Mouse (Mus musculus): ENCODE results near the gene Aym1. TPM values are rescaled to one million over a fixed set of nuclear protein-coding genes. Genes with fewer than 3 reads are reported as not detected.
A peak's percentile ranks its signal among the peaks of the same experiment; 100 is the strongest.

Gene Aym1
- total RNA-seq, 2 experiments from 2014 or later: not detected

- intact Hi-C loops (cut with DNase I): no loop called here
- no peak for DNase-seq
These were observed 40.6 kb downstream of the Aym1 start for GRCm38 (mm10) chr5:113397443-113398317.

DNA sequence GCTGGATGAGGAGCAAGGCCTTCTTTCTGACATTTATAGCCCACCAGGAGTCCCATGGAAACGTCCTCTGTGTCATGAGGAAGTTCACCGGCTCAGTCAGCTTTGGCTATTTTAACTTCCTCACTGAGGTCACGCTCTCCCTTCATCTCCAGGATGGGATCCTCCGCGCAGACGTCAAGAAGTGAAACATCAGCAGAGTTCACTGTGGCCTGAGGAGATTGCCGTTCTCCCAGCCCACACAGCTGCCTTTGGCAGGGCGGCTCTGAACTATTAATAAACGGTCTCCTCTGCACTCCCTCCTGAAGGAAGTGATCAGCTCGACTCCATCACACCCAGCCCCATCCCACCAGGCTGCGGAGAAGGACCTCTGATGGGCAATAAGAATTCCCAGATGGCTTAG, 45.6 kb downstream of the Aym1 start:
- intact Hi-C loops (cut with DNase I): no loop called here
- DNase-seq: peak; percentile 4 to 7

GRCm38 (mm10) chr5:113407346-113407745, 50.3 kb downstream of the Aym1 start:
- intact Hi-C loops (cut with DNase I): no loop called here
- DNase-seq: peak; percentile 18 to 27

Small RNA genes lying within 50 kb of the gene (microRNA-seq; reads per million reads assigned to microRNA genes)
- gene Mir7229 (ENCODE audit: borderline number of aligned reads in 2 of 2) (0 reads per million in 2 experiments), gene Mir7230 (ENCODE audit: borderline number of aligned reads in 2 of 2) (0 reads per million in 2 experiments)

Other genes starting within 250 kb of the Aym1 start
- gene 2900026A02Rik, start 136.1 kb upstream of the Aym1 start, total RNA-seq (2021): 10 to 100 TPM; 21.0 to 23.6 TPM
- not detected for gene Tmem211, start 130.4 kb upstream of the Aym1 start, total RNA-seq (2021)
- gene Sgsm1, start 46.5 kb upstream of the Aym1 start, total RNA-seq (2021): under 1 TPM; 0.44 to 0.60 TPM
- gene Wscd2, start 133.0 kb downstream of the Aym1 start, total RNA-seq (2021): under 1 TPM; 0.28 to 0.49 TPM

All from heart, postnatal 36 days (tissue).